Mouse (Mus musculus) G1E (cell line): ENCODE measurements around the gene Hsp90b1.
"Not testable (repeated sequence)": the region's sequence is repeated elsewhere in the genome, so short reads cannot be mapped to it uniquely, and the experiment has no call there.

Experiments used
- CTCF ChIP-seq: IDR thresholded peaks from 2 replicates; pipeline ENCODE4 v1.5.1; 2012; ENCODE audit warnings: low read depth, low read length, inconsistent platforms, mixed read lengths
- GATA1 ChIP-seq: IDR thresholded peaks from 2 replicates; pipeline ENCODE4 v1.6.1; 2012; ENCODE audit warnings: borderline replicate concordance, low read length, inconsistent platforms, mixed read lengths
- POLR2AphosphoS5 ChIP-seq: IDR thresholded peaks from 2 replicates; pipeline ENCODE4 v1.6.1; 2012; ENCODE audit warnings: low read depth, low read length, inconsistent platforms; ENCODE audit not compliant: insufficient replicate concordance
- TAL1 ChIP-seq: conservative IDR thresholded peaks from 2 replicates; pipeline ENCODE4 v1.6.1; 2012; ENCODE audit warnings: low read depth, low read length, inconsistent platforms, mixed read lengths

DNA sequence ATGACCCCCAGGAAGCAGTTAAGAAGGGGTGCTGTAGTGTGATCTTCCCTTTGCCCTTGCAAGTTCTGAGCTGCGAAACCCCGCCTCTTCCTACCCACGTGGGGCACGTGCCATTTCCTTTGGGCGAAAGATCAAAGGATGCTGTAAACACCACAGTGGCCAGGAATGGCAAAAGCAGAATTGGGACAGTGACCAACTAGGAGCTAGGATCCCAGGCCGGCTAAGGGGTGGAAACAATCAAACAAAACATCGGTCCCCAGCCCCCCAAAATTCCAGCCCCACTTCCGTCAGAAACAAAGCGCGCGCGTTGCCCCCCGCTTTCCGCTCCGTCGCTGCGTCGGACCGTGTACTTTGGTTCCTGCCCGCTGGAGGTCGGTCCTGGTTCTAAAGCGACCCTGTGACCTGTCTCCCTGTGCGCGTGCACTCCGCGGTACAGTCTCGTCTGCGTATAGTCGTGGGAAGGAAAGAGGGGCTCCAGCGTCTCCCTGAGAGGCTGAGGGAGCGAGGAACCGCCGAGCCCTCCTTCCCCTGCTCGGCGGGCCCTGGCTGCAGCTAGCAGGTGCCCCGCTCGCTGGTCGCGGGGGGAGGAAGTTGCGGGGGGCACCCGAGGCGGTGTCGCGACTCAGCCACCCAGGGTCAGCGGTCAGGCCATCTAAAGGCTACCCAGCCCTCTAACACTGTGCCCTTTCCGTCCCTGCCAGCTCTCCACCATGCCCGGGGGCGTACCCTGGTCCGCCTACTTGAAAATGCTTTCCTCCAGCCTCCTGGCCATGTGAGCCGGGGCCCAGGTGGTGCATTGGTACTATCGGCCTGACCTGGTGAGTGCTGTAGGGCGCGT lies 19.9 kb downstream of the Hsp90b1 start:
- not testable (repeated sequence) for TF ChIP-seq TAL1, CTCF, POLR2AphosphoS5, GATA1
